In the genomic region with DNA sequence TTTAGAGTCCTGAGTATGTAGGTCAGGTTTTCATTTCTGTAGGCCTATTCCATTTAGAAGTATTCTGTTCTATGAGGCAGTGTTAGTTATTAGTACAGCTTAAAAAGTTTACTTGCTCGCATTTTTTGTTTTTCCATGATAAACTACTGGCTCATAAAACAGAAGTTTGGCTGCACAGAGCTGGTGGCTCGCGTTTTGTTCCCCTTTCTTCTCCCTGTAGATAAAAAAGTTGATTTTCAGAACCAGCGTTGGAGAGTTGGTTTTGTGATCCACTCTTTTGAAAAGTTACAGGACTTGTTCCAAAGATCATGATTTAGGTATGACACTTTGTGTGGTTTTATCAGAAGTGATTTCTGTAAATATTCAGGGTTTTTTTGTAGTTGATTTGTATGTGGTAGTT, we compare ENCODE assay signal across 20 mouse cellular contexts. TPM values are rescaled to one million over a fixed set of nuclear protein-coding genes. Genes with fewer than 3 reads are reported as not detected.
DNase-seq lines count a peak whose midpoint lies in the region; ATAC-seq and TF ChIP-seq lines count a peak whose summit lies in the region.
"Had no signal": no experiment of that assay in that cellular context is flagged by ENCODE, and none has a peak within 500 bp of the region (broad histone marks: within the 10 kb centered on the region; RNA-seq: fewer than 3 reads in every experiment).

No protein-coding gene starts in this region.

- ATAC-seq in hindbrain, embryonic 13.5 days (ENCODE audit: low FRiP score), result no peak
- ATAC-seq in hindbrain, embryonic 11.5 days (ENCODE audit: low FRiP score), result no peak
- ATAC-seq in liver, embryonic 11.5 days (replicated peaks; ENCODE audit: low FRiP score), result no peak
- ATAC-seq in embryonic facial prominence, embryonic 14.5 days (ENCODE audit: low read depth), result no peak
- ATAC-seq: lung, postnatal 0 days; Patski had no signal

- WGBS in hindbrain, embryonic 13.5 days, result 93% methylated on average over 4 of the region's 4 CpGs
- 90% methylated on average over 4 of the region's 4 CpGs for WGBS in hindbrain, embryonic 11.5 days
- 15% methylated on average over 4 of the region's 4 CpGs for WGBS in liver, adult 2 months
- WGBS in liver, embryonic 11.5 days, result 54% methylated on average over 4 of the region's 4 CpGs
- 85% methylated on average over 4 of the region's 4 CpGs for WGBS in embryonic facial prominence, embryonic 14.5 days

- TF ChIP-seq CTCF in liver, adult 2 months (IDR thresholded peaks at IDR 0.05; ENCODE audit: low read depth, low read length), result no peak
- no peak for TF ChIP-seq CTCF in MEL (IDR thresholded peaks at IDR 0.05 in 2 of 3, conservative IDR thresholded peaks at IDR 0.05 in 1 of 3; ENCODE audit: control insufficient read depth in 1 of 3, insufficient read depth in 1 of 3, low read depth in 2 of 3, low read length in 3 of 3, poor library complexity in 1 of 3, severe bottlenecking in 1 of 3)

- H3K4me3 ChIP-seq in hindbrain, embryonic 13.5 days, result no peak overlapping the region
- H3K4me3 ChIP-seq in hindbrain, embryonic 11.5 days (ENCODE audit: low read depth, low read length), result no peak overlapping the region
- peak overlapping the region; percentile 32; the same call in 1 of the 2 replicates for H3K4me3 ChIP-seq in liver, adult 2 months (ENCODE audit: insufficient read depth, low read depth, low read length)
- no peak overlapping the region for H3K4me3 ChIP-seq in liver, embryonic 11.5 days (ENCODE audit: low read depth, low read length)
- H3K4me3 ChIP-seq in MEL (ENCODE audit: control insufficient read depth in 1 of 2, insufficient read depth in 1 of 2, low read depth in 2 of 2, low read length in 2 of 2), result peak overlapping the region in 1 of 2 experiments; percentile 20; a peak in 1 of 4 replicates
- H3K4me3 ChIP-seq in embryonic facial prominence, embryonic 14.5 days (ENCODE audit: low read depth, low read length), result no peak overlapping the region
- H3K4me3 ChIP-seq: forebrain, embryonic 10.5 days; heart, embryonic 10.5 days; limb, embryonic 12.5 days; liver, embryonic 15.5 days; neural tube, embryonic 12.5 days; stomach, embryonic 15.5 days had no signal

- H3K36me3 ChIP-seq in hindbrain, embryonic 13.5 days, result peaks cover 4% of the 10 kb centered on the region; the same call in 1 of the 2 replicates
- no peaks in the 10 kb centered on the region for H3K36me3 ChIP-seq in hindbrain, embryonic 11.5 days (ENCODE audit: control insufficient read depth, insufficient read depth, low read length)
- H3K36me3 ChIP-seq in liver, adult 2 months (ENCODE audit: control insufficient read depth, insufficient read depth, low read length), result peaks cover 10% of the 10 kb centered on the region
- peaks cover 2% of the 10 kb centered on the region; the same call in 1 of the 2 replicates for H3K36me3 ChIP-seq in liver, embryonic 11.5 days (ENCODE audit: control insufficient read depth, insufficient read depth, low read length)
- H3K36me3 ChIP-seq in MEL (ENCODE audit: control insufficient read depth in 1 of 2, insufficient read depth in 2 of 2, low read length in 2 of 2), result peaks cover 11 to 36% of the 10 kb centered on the region in 2 experiments
- H3K36me3 ChIP-seq in embryonic facial prominence, embryonic 14.5 days (ENCODE audit: control insufficient read depth, insufficient read depth, low read length), result peaks cover 13% of the 10 kb centered on the region
- H3K36me3 ChIP-seq: neural tube, embryonic 12.5 days had no signal

- peak overlapping the region; percentile 31 for H3K4me2 ChIP-seq in hindbrain, embryonic 13.5 days
- no peak overlapping the region for H3K4me2 ChIP-seq in hindbrain, embryonic 11.5 days (replicated peaks; ENCODE audit: low read depth, low read length)
- H3K4me2 ChIP-seq in liver, embryonic 11.5 days, result no peak overlapping the region
- H3K4me2 ChIP-seq in embryonic facial prominence, embryonic 14.5 days (ENCODE audit: low read depth, low read length), result peak overlapping the region; percentile 31; the same call in 1 of the 2 replicates
- H3K4me2 ChIP-seq: limb, embryonic 12.5 days; liver, embryonic 15.5 days; neural tube, embryonic 12.5 days; stomach, embryonic 15.5 days had no signal

- no peaks in the 10 kb centered on the region for H3K27me3 ChIP-seq in hindbrain, embryonic 13.5 days
- no peaks in the 10 kb centered on the region for H3K27me3 ChIP-seq in hindbrain, embryonic 11.5 days (ENCODE audit: control insufficient read depth, insufficient read depth, low read length)
- no peaks in the 10 kb centered on the region for H3K27me3 ChIP-seq in liver, adult 2 months (ENCODE audit: control insufficient read depth, insufficient read depth, low read length)
- H3K27me3 ChIP-seq in liver, embryonic 11.5 days (replicated peaks; ENCODE audit: control insufficient read depth, insufficient read depth, low read length), result no peaks in the 10 kb centered on the region
- H3K27me3 ChIP-seq in MEL (ENCODE audit: control insufficient read depth in 1 of 2, insufficient read depth in 2 of 2, low read length in 2 of 2), result no peaks in the 10 kb centered on the region
- H3K27me3 ChIP-seq in embryonic facial prominence, embryonic 14.5 days (replicated peaks; ENCODE audit: control insufficient read depth, insufficient read depth, low read length), result no peaks in the 10 kb centered on the region
- H3K27me3 ChIP-seq: limb, embryonic 12.5 days; liver, embryonic 15.5 days; neural tube, embryonic 12.5 days; Patski; stomach, embryonic 15.5 days had no signal

- no peaks in the 10 kb centered on the region for H3K9me3 ChIP-seq in hindbrain, embryonic 13.5 days
- H3K9me3 ChIP-seq in hindbrain, embryonic 11.5 days (ENCODE audit: control insufficient read depth, low read length), result no peaks in the 10 kb centered on the region
- no peaks in the 10 kb centered on the region for H3K9me3 ChIP-seq in liver, embryonic 11.5 days (ENCODE audit: control insufficient read depth, low read length)
- no peaks in the 10 kb centered on the region for H3K9me3 ChIP-seq in MEL (replicated peaks; ENCODE audit: insufficient read depth, low read length)
- no peaks in the 10 kb centered on the region for H3K9me3 ChIP-seq in embryonic facial prominence, embryonic 14.5 days (ENCODE audit: control insufficient read depth, low read length)
- H3K9me3 ChIP-seq: forebrain, embryonic 10.5 days; heart, embryonic 10.5 days; limb, embryonic 12.5 days; liver, embryonic 15.5 days; neural tube, embryonic 12.5 days; stomach, embryonic 15.5 days had no signal

- H3K9ac ChIP-seq in hindbrain, embryonic 13.5 days, result no peak overlapping the region
- no peak overlapping the region for H3K9ac ChIP-seq in hindbrain, embryonic 11.5 days (ENCODE audit: low read depth, low read length)
- H3K9ac ChIP-seq in liver, adult 2 months (ENCODE audit: low read depth, low read length), result no peak overlapping the region
- H3K9ac ChIP-seq in liver, embryonic 11.5 days (ENCODE audit: low read depth, low read length), result no peak overlapping the region
- H3K9ac ChIP-seq in MEL (ENCODE audit: control insufficient read depth, low read depth, low read length, poor library complexity, severe bottlenecking), result no peak overlapping the region
- no peak overlapping the region for H3K9ac ChIP-seq in embryonic facial prominence, embryonic 14.5 days (ENCODE audit: low read depth, low read length)
- H3K9ac ChIP-seq: limb, embryonic 12.5 days; liver, embryonic 15.5 days; neural tube, embryonic 12.5 days; stomach, embryonic 15.5 days had no signal

- TF ChIP-seq EP300 in MEL (IDR thresholded peaks at IDR 0.05; ENCODE audit: low read depth in 1 of 2, low read length in 2 of 2), result peak in 1 of 2 experiments; percentile 49; a peak in 2 of 4 replicates

- no peak for DNase-seq in hindbrain, embryonic 11.5 days (ENCODE audit: low spot score)
- DNase-seq in liver, adult 2 months (ENCODE audit: extremely low read depth, low read depth, low spot score), result no peak
- no peak for DNase-seq in liver, embryonic 11.5 days (ENCODE audit: low spot score)
- peak; percentile 78 for DNase-seq in MEL (ENCODE audit: low read depth, low spot score)
- DNase-seq in embryonic facial prominence, embryonic 14.5 days (ENCODE audit: low spot score), result no peak
- DNase-seq in thymus, postnatal 25 days, result no peak
- no peak for DNase-seq in ovary, postnatal 10 days (ENCODE audit: low spot score)
- DNase-seq: adrenal gland, adult 8-10 months; cerebellum, adult 9-11 months; kidney, postnatal 36 days; thymus, adult 18-20 months had no signal

- no peak for TF ChIP-seq POLR2A in liver, adult 2 months (IDR thresholded peaks at IDR 0.05; ENCODE audit: extremely low read depth, insufficient read depth, low read length)
- no peak for TF ChIP-seq POLR2A in MEL (IDR thresholded peaks at IDR 0.05; ENCODE audit: control insufficient read depth in 1 of 2, insufficient read depth in 1 of 2, low read depth in 1 of 2, low read length in 2 of 2, poor library complexity in 1 of 2)

- no peak overlapping the region for H3K27ac ChIP-seq in hindbrain, embryonic 13.5 days
- no peak overlapping the region for H3K27ac ChIP-seq in hindbrain, embryonic 11.5 days (ENCODE audit: low read depth, low read length)
- H3K27ac ChIP-seq in liver, adult 2 months (replicated peaks; ENCODE audit: insufficient read depth, low read depth, low read length), result no peak overlapping the region
- no peak overlapping the region for H3K27ac ChIP-seq in liver, embryonic 11.5 days (ENCODE audit: low read depth, low read length)
- no peak overlapping the region for H3K27ac ChIP-seq in MEL (ENCODE audit: control insufficient read depth, low read depth, low read length)
- no peak overlapping the region for H3K27ac ChIP-seq in embryonic facial prominence, embryonic 14.5 days (replicated peaks; ENCODE audit: low read depth, low read length)
- H3K27ac ChIP-seq: forebrain, embryonic 10.5 days; heart, embryonic 10.5 days; limb, embryonic 12.5 days; liver, embryonic 15.5 days; neural tube, embryonic 12.5 days; stomach, embryonic 15.5 days had no signal

- H3K4me1 ChIP-seq in hindbrain, embryonic 13.5 days (replicated peaks), result peaks cover 51% of the 10 kb centered on the region
- H3K4me1 ChIP-seq in hindbrain, embryonic 11.5 days (replicated peaks; ENCODE audit: control insufficient read depth, insufficient read depth, low read length), result peaks cover 4% of the 10 kb centered on the region; the same call in 1 of the 2 replicates
- peaks cover 24% of the 10 kb centered on the region for H3K4me1 ChIP-seq in liver, adult 2 months (ENCODE audit: control insufficient read depth, insufficient read depth, low read length)
- H3K4me1 ChIP-seq in liver, embryonic 11.5 days (replicated peaks; ENCODE audit: control insufficient read depth, insufficient read depth, low read length), result peaks cover 11% of the 10 kb centered on the region
- H3K4me1 ChIP-seq in MEL (ENCODE audit: control insufficient read depth in 1 of 2, insufficient read depth in 2 of 2, low read length in 2 of 2), result peaks cover 10 to 14% of the 10 kb centered on the region in 2 experiments; a peak in 3 of 4 replicates
- peaks cover 15% of the 10 kb centered on the region; the same call in 1 of the 2 replicates for H3K4me1 ChIP-seq in embryonic facial prominence, embryonic 14.5 days (ENCODE audit: control insufficient read depth, insufficient read depth, low read length)

- TF ChIP-seq RAD21 in MEL (IDR thresholded peaks at IDR 0.05; ENCODE audit: low read depth, low read length), result no peak

- peaks cover 34% of the 10 kb centered on the region for H3K79me2 ChIP-seq in liver, adult 2 months (ENCODE audit: control insufficient read depth, insufficient read depth, low read length)
- peaks cover 66% of the 10 kb centered on the region for H3K79me2 ChIP-seq in MEL (ENCODE audit: control insufficient read depth, insufficient read depth, low read length, poor library complexity)

RNA-seq across cellular contexts. Expression of gene Pten, which starts 5.2 kb away (rescaled TPM):
- 11.1 and 12.4 TPM in 2 replicates for polyA plus RNA-seq in hindbrain, embryonic 13.5 days (2015; fragmentation: Nextera tagmentation; extraction: Ambion mirVana)
- 8.5 and 14.2 TPM in 2 replicates for polyA plus RNA-seq in hindbrain, embryonic 11.5 days (2014; fragmentation: Nextera tagmentation; extraction: Ambion mirVana)
- 78.4 and 80.9 TPM in 2 replicates for total RNA-seq in liver, adult 2 months (2014; rRNA removed)
- polyA plus RNA-seq in liver, adult 2 months (2012; rRNA removed), result 12.9 and 17.9 TPM in 2 replicates
- polyA plus RNA-seq in liver, embryonic 11.5 days (2014; fragmentation: Nextera tagmentation; extraction: Ambion mirVana), result 6.6 and 6.8 TPM in 2 replicates
- 35.3 and 35.8 TPM in 2 replicates for total RNA-seq in MEL (2012; rRNA removed)
- polyA plus RNA-seq in MEL (2012; ENCODE audit: insufficient read depth in 1 of 2, insufficient read length in 2 of 2, low read depth in 1 of 2, low replicate concordance in 2 of 2, missing spikeins in 1 of 2), result 100 to 1,000 TPM in 1 of 2 experiments, 10 to 100 TPM in 1; 22.7 to 104 TPM
- 12.6 and 15.5 TPM in 2 replicates for polyA plus RNA-seq in embryonic facial prominence, embryonic 14.5 days (2014; fragmentation: Nextera tagmentation; extraction: Ambion mirVana)

RNA-seq across cellular contexts. Expression of gene Atad1, which starts 22.9 kb away (rescaled TPM):
- polyA plus RNA-seq in hindbrain, embryonic 13.5 days (2015; fragmentation: Nextera tagmentation; extraction: Ambion mirVana), result 125 TPM in 2 replicates
- polyA plus RNA-seq in hindbrain, embryonic 11.5 days (2014; fragmentation: Nextera tagmentation; extraction: Ambion mirVana), result 110 and 113 TPM in 2 replicates
- total RNA-seq in liver, adult 2 months (2014; rRNA removed), result 43.6 and 51.2 TPM in 2 replicates
- 7.1 and 9.0 TPM in 2 replicates for polyA plus RNA-seq in liver, adult 2 months (2012; rRNA removed)
- polyA plus RNA-seq in liver, embryonic 11.5 days (2014; fragmentation: Nextera tagmentation; extraction: Ambion mirVana), result 58.3 and 58.6 TPM in 2 replicates
- 45.6 and 48.4 TPM in 2 replicates for total RNA-seq in MEL (2012; rRNA removed)
- 10 to 100 TPM in 1 of 2 experiments, not detected in 1; 35.8 TPM for polyA plus RNA-seq in MEL (2012; ENCODE audit: insufficient read depth in 1 of 2, insufficient read length in 2 of 2, low read depth in 1 of 2, low replicate concordance in 2 of 2, missing spikeins in 1 of 2)
- polyA plus RNA-seq in embryonic facial prominence, embryonic 14.5 days (2014; fragmentation: Nextera tagmentation; extraction: Ambion mirVana), result 64.1 and 66.5 TPM in 2 replicates

Comparison
In these comparisons a context has a peak if more than half of its experiments do, and no peak if none do; other contexts are left out.
1. H3K4me2 ChIP-seq: peak in hindbrain, embryonic 13.5 days (single experiment) and embryonic facial prominence, embryonic 14.5 days (single experiment); none in hindbrain, embryonic 11.5 days (single experiment) and liver, embryonic 11.5 days (single experiment).